Mouse (Mus musculus): ENCODE measurements at regions not wholly inside any gene's neighbourhood (a gene's known extent, or its start where the extent isn't known, plus 50 kb on each side); places are given as distances from the start of the nearest gene placed in this dataset.

GRCm38 (mm10) chr6:31192197-31192596 is 206.3 kb upstream of the Mkln1 start:
- TF ChIP-seq CTCF (conservative IDR thresholded peaks at IDR 0.05; ENCODE audit: insufficient read depth, insufficient read length, low read depth, low read length), result no peak
- TF ChIP-seq POLR2A (IDR thresholded peaks at IDR 0.05; ENCODE audit: low read depth, low read length), result no peak

Data from kidney, adult 2 months (tissue).